7 mouse cellular contexts compared by ENCODE assay signal in genomic region chr10:84577071-84577727, GRCm38 (mm10). TPM values are rescaled to one million over a fixed set of nuclear protein-coding genes. Genes with fewer than 3 reads are reported as not detected.
DNase-seq lines count a peak whose midpoint lies in the region; ATAC-seq and TF ChIP-seq lines count a peak whose summit lies in the region.

No protein-coding gene starts in this region.

- H3K4me2 ChIP-seq in embryonic facial prominence, embryonic 12.5 days (replicated peaks), result peak overlapping the region; percentile 99
- H3K4me2 ChIP-seq in limb, embryonic 12.5 days, result peak overlapping the region; percentile 91
- H3K4me2 ChIP-seq in midbrain, embryonic 14.5 days (ENCODE audit: low read length), result peak overlapping the region; percentile 69

- peak overlapping the region; percentile 57 for H3K9ac ChIP-seq in embryonic facial prominence, embryonic 12.5 days
- H3K9ac ChIP-seq in limb, embryonic 12.5 days (replicated peaks), result peak overlapping the region; percentile 65
- peak overlapping the region; percentile 72 for H3K9ac ChIP-seq in midbrain, embryonic 14.5 days (replicated peaks; ENCODE audit: low read length)

- DNase-seq in adrenal gland, postnatal 14 days, result peak; percentile 91
- DNase-seq in heart, adult 11 months, result peak; percentile 99
- DNase-seq in kidney, adult 2 months, result peak; percentile 93
- DNase-seq in midbrain, embryonic 14.5 days, result peak; percentile 77
- peak; percentile 70 for DNase-seq in spleen, adult 12 weeks (ENCODE audit: low spot score)

- H3K27ac ChIP-seq in embryonic facial prominence, embryonic 12.5 days, result 0 out of 2 replicates have a peak overlapping the region, but pooled peaks have one; percentile 69
- H3K27ac ChIP-seq in kidney, adult 2 months (ENCODE audit: insufficient read depth, low read depth, low read length), result peak overlapping the region; percentile 94
- peak overlapping the region; percentile 56 for H3K27ac ChIP-seq in limb, embryonic 12.5 days
- peak overlapping the region; percentile 78 for H3K27ac ChIP-seq in midbrain, embryonic 14.5 days (replicated peaks; ENCODE audit: low read depth, low read length)

- H3K4me3 ChIP-seq in embryonic facial prominence, embryonic 12.5 days, result peak overlapping the region; percentile 86
- peak overlapping the region; percentile 95 for H3K4me3 ChIP-seq in kidney, adult 2 months (ENCODE audit: insufficient read depth, low read depth, low read length)
- peak overlapping the region; percentile 79 for H3K4me3 ChIP-seq in limb, embryonic 12.5 days (replicated peaks)
- H3K4me3 ChIP-seq in midbrain, embryonic 14.5 days (replicated peaks; ENCODE audit: low read depth, low read length), result peak overlapping the region; percentile 83

- no peaks in the 10 kb centered on the region for H3K9me3 ChIP-seq in embryonic facial prominence, embryonic 12.5 days
- no peaks in the 10 kb centered on the region for H3K9me3 ChIP-seq in limb, embryonic 12.5 days
- no peaks in the 10 kb centered on the region for H3K9me3 ChIP-seq in midbrain, embryonic 14.5 days (ENCODE audit: control insufficient read depth, low read length)

- WGBS in embryonic facial prominence, embryonic 12.5 days, result 4% methylated on average over 38 of the region's 38 CpGs
- WGBS in kidney, adult 2 months, result 1% methylated on average over 38 of the region's 38 CpGs
- 4% methylated on average over 38 of the region's 38 CpGs for WGBS in limb, embryonic 12.5 days
- 4% methylated on average over 38 of the region's 38 CpGs for WGBS in midbrain, embryonic 14.5 days

- no peaks in the 10 kb centered on the region for H3K36me3 ChIP-seq in embryonic facial prominence, embryonic 12.5 days
- no peaks in the 10 kb centered on the region for H3K36me3 ChIP-seq in kidney, adult 2 months (ENCODE audit: control insufficient read depth, insufficient read depth, low read length)
- H3K36me3 ChIP-seq in limb, embryonic 12.5 days, result no peaks in the 10 kb centered on the region
- H3K36me3 ChIP-seq in midbrain, embryonic 14.5 days (ENCODE audit: control insufficient read depth, insufficient read depth, low read length), result no peaks in the 10 kb centered on the region

- 0 out of 2 replicates have a peak, but pooled peaks cover 6% of the 10 kb centered on the region for H3K4me1 ChIP-seq in embryonic facial prominence, embryonic 12.5 days
- peaks cover 4% of the 10 kb centered on the region; the same call in 1 of the 2 replicates for H3K4me1 ChIP-seq in kidney, adult 2 months (ENCODE audit: control insufficient read depth, insufficient read depth, low read length)
- peaks cover 10% of the 10 kb centered on the region for H3K4me1 ChIP-seq in limb, embryonic 12.5 days (replicated peaks)
- H3K4me1 ChIP-seq in midbrain, embryonic 14.5 days (ENCODE audit: control insufficient read depth, insufficient read depth, low read length), result peaks cover 8% of the 10 kb centered on the region; the same call in 1 of the 2 replicates

- ATAC-seq in embryonic facial prominence, embryonic 12.5 days (ENCODE audit: insufficient number of reproducible peaks, insufficient read depth, low FRiP score, low TSS enrichment), result peak; percentile 54
- peak; percentile 18 for ATAC-seq in limb, embryonic 12.5 days (ENCODE audit: insufficient number of reproducible peaks, insufficient read depth, low FRiP score, low TSS enrichment, low read depth)
- ATAC-seq in midbrain, embryonic 14.5 days (ENCODE audit: low FRiP score, low TSS enrichment), result peak; percentile 56

- no peak for TF ChIP-seq POLR2A in kidney, adult 2 months (IDR thresholded peaks at IDR 0.05; ENCODE audit: low read depth, low read length)

- TF ChIP-seq CTCF in kidney, adult 2 months (conservative IDR thresholded peaks at IDR 0.05; ENCODE audit: insufficient read depth, insufficient read length, low read depth, low read length), result no peak

- no peaks in the 10 kb centered on the region for H3K27me3 ChIP-seq in embryonic facial prominence, embryonic 12.5 days
- no peaks in the 10 kb centered on the region for H3K27me3 ChIP-seq in kidney, adult 2 months (replicated peaks; ENCODE audit: control insufficient read depth, insufficient read depth, low read length)
- H3K27me3 ChIP-seq in limb, embryonic 12.5 days, result no peaks in the 10 kb centered on the region; the same call in 1 of the 2 replicates
- no peaks in the 10 kb centered on the region for H3K27me3 ChIP-seq in midbrain, embryonic 14.5 days (ENCODE audit: control insufficient read depth, insufficient read depth, low read length)

RNA-seq across cellular contexts. Expression of gene Tcp11l2, which starts 0.8 kb away (rescaled TPM):
- 52.3 and 53.0 TPM in 2 replicates for total RNA-seq in adrenal gland, postnatal 14 days (2021)
- 14.8 and 16.1 TPM in 2 replicates for polyA plus RNA-seq in embryonic facial prominence, embryonic 12.5 days (2016; fragmentation: Nextera tagmentation; extraction: Ambion mirVana)
- 24.0 and 32.3 TPM in 2 replicates for polyA plus RNA-seq in kidney, adult 2 months (2012; rRNA removed)
- polyA plus RNA-seq in limb, embryonic 12.5 days (2016; fragmentation: Nextera tagmentation; extraction: Ambion mirVana), result 15.0 and 15.4 TPM in 2 replicates
- 17.3 and 22.1 TPM in 2 replicates for polyA plus RNA-seq in midbrain, embryonic 14.5 days (2014; fragmentation: Nextera tagmentation; extraction: Ambion mirVana)

RNA-seq across cellular contexts. Expression of gene Ckap4, which starts 43.3 kb away (rescaled TPM):
- 57.7 and 61.3 TPM in 2 replicates for total RNA-seq in adrenal gland, postnatal 14 days (2021)
- polyA plus RNA-seq in embryonic facial prominence, embryonic 12.5 days (2016; fragmentation: Nextera tagmentation; extraction: Ambion mirVana), result 113 and 117 TPM in 2 replicates
- polyA plus RNA-seq in kidney, adult 2 months (2012; rRNA removed), result 6.5 and 7.8 TPM in 2 replicates
- 102 and 106 TPM in 2 replicates for polyA plus RNA-seq in limb, embryonic 12.5 days (2016; fragmentation: Nextera tagmentation; extraction: Ambion mirVana)
- 57.2 and 71.5 TPM in 2 replicates for polyA plus RNA-seq in midbrain, embryonic 14.5 days (2014; fragmentation: Nextera tagmentation; extraction: Ambion mirVana)

RNA-seq across cellular contexts. Expression of gene Polr3b, which starts 44.9 kb away (rescaled TPM):
- 26.8 and 31.2 TPM in 2 replicates for total RNA-seq in adrenal gland, postnatal 14 days (2021)
- 18.9 and 19.6 TPM in 2 replicates for polyA plus RNA-seq in embryonic facial prominence, embryonic 12.5 days (2016; fragmentation: Nextera tagmentation; extraction: Ambion mirVana)
- 3.7 and 5.1 TPM in 2 replicates for polyA plus RNA-seq in kidney, adult 2 months (2012; rRNA removed)
- polyA plus RNA-seq in limb, embryonic 12.5 days (2016; fragmentation: Nextera tagmentation; extraction: Ambion mirVana), result 20.3 and 20.5 TPM in 2 replicates
- 14.7 and 17.7 TPM in 2 replicates for polyA plus RNA-seq in midbrain, embryonic 14.5 days (2014; fragmentation: Nextera tagmentation; extraction: Ambion mirVana)

Comparison
In these comparisons a context has a peak if more than half of its experiments do, and no peak if none do; other contexts are left out.
1. Peak in every context shown above with its lines: DNase-seq, ATAC-seq, H3K4me3 ChIP-seq and H3K27ac ChIP-seq.